Mouse (Mus musculus): ENCODE measurements around the gene Mocs3.

DNA sequence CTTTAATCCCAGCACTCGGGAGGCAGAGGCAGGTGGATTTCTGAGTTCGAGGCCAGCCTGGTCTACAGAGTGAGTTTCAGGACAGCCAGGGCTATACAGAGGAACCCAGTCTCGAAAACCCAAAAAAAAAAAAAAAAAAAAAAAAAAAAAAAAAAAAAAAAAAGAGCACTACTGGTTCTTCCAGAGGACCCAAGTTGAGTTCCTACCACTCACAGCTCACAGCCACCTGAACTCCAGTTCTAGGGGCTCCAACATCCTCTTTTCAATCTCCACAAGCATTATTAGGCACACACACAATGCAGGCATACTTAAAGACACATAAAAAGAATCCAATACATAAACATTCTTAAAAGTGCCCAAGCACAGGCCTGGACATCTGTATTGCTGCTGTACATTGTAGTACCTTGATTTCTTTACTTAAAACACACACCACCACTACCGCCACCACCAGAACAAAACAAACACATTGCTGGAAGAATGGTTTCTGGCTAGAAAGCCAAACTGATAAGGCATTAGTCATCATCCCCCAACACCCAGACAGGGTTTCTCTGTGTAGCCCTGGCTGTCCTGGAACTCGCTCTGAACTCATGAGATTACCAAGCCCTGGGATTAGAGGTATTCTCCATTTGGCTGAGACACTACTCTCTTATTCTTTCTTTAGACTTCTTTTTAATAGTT, 30.3 kb upstream of the Mocs3 start:
- no peak for TF ChIP-seq CTCF (IDR thresholded peaks at IDR 0.05; ENCODE audit: insufficient read depth, low read depth, low read length)
- TF ChIP-seq POLR2A (IDR thresholded peaks at IDR 0.05; ENCODE audit: insufficient read depth, low read depth, low read length): no peak
